Mouse (Mus musculus): Measurements from ENCODE around the gene Gck.

DNA sequence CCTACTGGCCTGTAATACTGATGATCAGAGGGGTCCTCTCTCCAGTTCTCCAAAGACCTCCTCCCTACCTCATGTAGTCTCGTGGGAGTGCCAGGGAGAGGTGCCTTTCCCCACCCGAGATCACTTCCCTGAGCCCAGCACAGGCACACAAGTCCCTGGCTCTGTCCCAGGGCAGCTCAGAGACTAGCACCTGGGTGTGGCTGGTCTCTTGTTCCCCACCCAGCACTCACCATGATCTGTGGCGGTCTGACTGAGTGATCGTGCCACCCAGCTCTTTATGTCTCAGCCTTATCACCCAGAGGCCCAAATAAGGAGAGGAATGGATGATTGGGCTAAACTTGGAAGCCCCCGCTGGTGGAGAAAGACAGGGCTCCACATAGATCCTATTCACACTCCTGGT lies 51.4 kb downstream of the Gck start, which contains the start of gene Myl7:
- TF ChIP-seq CTCF (IDR thresholded peaks at IDR 0.05; ENCODE audit: low read depth, low read length): no peak
- no peak for TF ChIP-seq POLR2A (IDR thresholded peaks at IDR 0.05; ENCODE audit: insufficient read depth, low read length)

Data from ES-Bruce4 (cell line).